Mouse (Mus musculus) kidney, postnatal 0 days (tissue): ENCODE measurements around the gene Prelp. TPM values are rescaled to one million over a fixed set of nuclear protein-coding genes. Genes with fewer than 3 reads are reported as not detected.
"Not testable (repeated sequence)": the region's sequence is repeated elsewhere in the genome, so short reads cannot be mapped to it uniquely, and the experiment has no call there.

Experiments
- ATAC-seq: fragments of 200-750 bp; cut with Nextera tagmentation; replicated peaks from 2 replicates; pipeline ENCODE4 v1.8.0; 2017; ENCODE audit warnings: low read depth, moderate number of reproducible peaks, moderate TSS enrichment, moderate library complexity; ENCODE audit not compliant: low FRiP score
- DNase-seq: peaks from one replicate; pipeline ENCODE4 v3.0.0-alpha.2; 2016; ENCODE audit warnings: low spot score
- H3K27ac ChIP-seq: fragments of 300-500 bp; sonication (generic); 2 replicates; pipeline ENCODE4 v1.5.1; 2014; ENCODE audit warnings: mild to moderate bottlenecking
- H3K27me3 ChIP-seq: fragments of 300-500 bp; sonication (generic); 2 replicates; pipeline ENCODE4 v1.6.1; 2014; ENCODE audit warnings: low read length, mixed read lengths; ENCODE audit not compliant: insufficient read depth
- H3K36me3 ChIP-seq: fragments of 300-500 bp; sonication (generic); 2 replicates; pipeline ENCODE4 v1.6.1; 2014; ENCODE audit warnings: low read length, mixed read lengths; ENCODE audit not compliant: insufficient read depth
- H3K4me1 ChIP-seq: fragments of 300-500 bp; sonication (generic); replicated peaks from 2 replicates; pipeline ENCODE4 v1.6.1; 2014; ENCODE audit warnings: antibody characterized with exemption, low read length, mixed read lengths; ENCODE audit not compliant: insufficient read depth
- H3K4me2 ChIP-seq: fragments of 300-500 bp; sonication (generic); 2 replicates; pipeline ENCODE4 v1.6.1; 2014; ENCODE audit warnings: mild to moderate bottlenecking, low read length, moderate library complexity, mixed read lengths
- H3K4me3 ChIP-seq: fragments of 300-500 bp; sonication (generic); replicated peaks from 2 replicates; pipeline ENCODE4 v1.5.1; 2014; ENCODE audit warnings: low read depth, low read length
- H3K9ac ChIP-seq: fragments of 300-500 bp; sonication (generic); 2 replicates; pipeline ENCODE4 v1.6.1; 2014; ENCODE audit warnings: low read depth, low read length
- H3K9me3 ChIP-seq: fragments of 300-500 bp; sonication (generic); replicated peaks from 2 replicates; pipeline ENCODE4 v1.6.1; 2016; ENCODE audit warnings: low read length, inconsistent platforms, mixed read lengths
- CTCF ChIP-seq: IDR thresholded peaks from 2 replicates; pipeline ENCODE4 v1.5.1; 2016; ENCODE audit warnings: antibody characterized with exemption, low read depth, mild to moderate bottlenecking, moderate library complexity
- WGBS: fragments of 180-500 bp; shearing (Covaris S2); extraction: QIAGEN DNeasy Blood & Tissue Kit; methylation state at CpG from one replicate; pipeline ENCODE4 v1.1.7; 2014; 5-methylcytosine and 5-hydroxymethylcytosine counted together
- polyA plus RNA-seq: library from polyadenylated mRNA; unstranded; fragments of >200 nt; fragmentation: Nextera tagmentation; extraction: Ambion mirVana; gene quantifications from 2 replicates; pipeline ENCODE4 v1.2.1, GENCODE M21; 2015

The Prelp gene
- polyA plus RNA-seq, 1 experiment from 2014 or later: 2.2 TPM

DNA sequence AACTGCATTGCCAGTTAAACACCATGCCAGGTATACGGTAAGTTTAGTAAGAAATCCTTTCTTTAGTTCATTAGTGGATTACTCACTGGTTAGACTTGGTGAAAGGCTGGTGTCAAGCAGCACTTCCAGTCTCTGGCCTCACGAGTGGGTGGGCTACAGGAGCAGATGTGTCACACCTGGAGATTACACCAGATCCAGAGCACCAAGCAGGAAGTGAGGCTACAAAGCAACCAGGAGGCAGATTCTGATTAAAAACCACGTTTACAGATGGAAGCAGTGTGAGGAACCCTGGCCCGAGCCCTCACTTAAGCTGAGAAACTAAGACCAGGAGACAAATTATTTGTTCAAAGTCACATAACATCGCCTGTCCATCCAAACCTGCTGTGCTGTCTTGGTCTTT is 43.5 kb upstream of the Prelp start:
- ATAC-seq: no peak
- H3K9ac ChIP-seq: 0 out of 2 replicates have a peak overlapping the region, but pooled peaks have one; percentile 0
- no peak overlapping the region for H3K4me3 ChIP-seq
- H3K4me2 ChIP-seq: no peak overlapping the region
- no peaks in the 10 kb centered on the region for H3K36me3 ChIP-seq
- peak overlapping the region; percentile 71 for H3K27ac ChIP-seq
- no peak for TF ChIP-seq CTCF
- no peaks in the 10 kb centered on the region for H3K27me3 ChIP-seq
- no peaks in the 10 kb centered on the region for H3K9me3 ChIP-seq
- DNase-seq: no peak
- peaks cover 30% of the 10 kb centered on the region for H3K4me1 ChIP-seq
- 62% methylated on average over 5 of the region's 5 CpGs for WGBS

DNA sequence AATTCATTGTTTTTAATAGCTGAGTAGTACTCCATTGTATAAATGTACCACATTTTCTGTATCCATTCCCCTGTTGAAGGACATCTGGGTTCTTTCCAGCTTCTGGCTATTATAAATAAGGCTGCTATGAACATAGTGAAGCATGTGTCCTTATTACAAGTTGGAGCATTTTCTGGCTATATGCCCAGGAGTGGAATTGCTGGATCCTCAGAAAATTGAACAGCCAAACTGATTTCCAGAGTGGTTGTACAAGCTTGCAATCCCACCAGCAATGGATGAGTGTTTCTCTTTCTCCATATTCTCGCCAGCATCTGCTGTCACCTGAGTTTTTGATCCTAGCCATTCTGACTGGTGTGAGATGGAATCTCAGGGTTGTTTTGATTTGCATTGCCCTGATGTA is 42.4 kb upstream of the Prelp start:
- not testable (repeated sequence) for H3K36me3 ChIP-seq, DNase-seq, H3K4me2 ChIP-seq, ATAC-seq, H3K4me3 ChIP-seq, H3K27ac ChIP-seq, H3K27me3 ChIP-seq, H3K9me3 ChIP-seq, H3K9ac ChIP-seq
- H3K4me1 ChIP-seq: peaks cover 27% of the 10 kb centered on the region
- 94% methylated on average over 1 of the region's 1 CpGs for WGBS

DNA sequence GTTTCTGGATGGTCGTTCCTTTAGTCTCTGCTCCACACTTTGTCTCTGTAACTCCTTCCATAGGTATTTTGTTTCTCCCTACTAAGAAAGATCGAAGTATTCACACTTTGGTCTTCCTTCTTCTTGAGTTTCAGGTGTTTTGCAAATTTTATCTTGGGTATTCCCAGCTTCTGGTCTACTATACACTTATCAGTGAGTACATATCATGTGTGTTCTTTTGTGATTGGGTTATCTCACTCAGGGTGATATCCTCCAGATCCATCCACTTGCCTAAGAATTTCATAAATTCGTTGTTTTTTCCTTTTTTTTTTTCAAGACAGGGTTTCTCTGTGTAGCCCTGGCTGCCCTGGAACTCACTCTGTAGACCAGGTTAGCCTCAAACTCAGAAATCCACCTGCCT is 41.9 kb upstream of the Prelp start:
- not testable (repeated sequence) for H3K27ac ChIP-seq

DNA sequence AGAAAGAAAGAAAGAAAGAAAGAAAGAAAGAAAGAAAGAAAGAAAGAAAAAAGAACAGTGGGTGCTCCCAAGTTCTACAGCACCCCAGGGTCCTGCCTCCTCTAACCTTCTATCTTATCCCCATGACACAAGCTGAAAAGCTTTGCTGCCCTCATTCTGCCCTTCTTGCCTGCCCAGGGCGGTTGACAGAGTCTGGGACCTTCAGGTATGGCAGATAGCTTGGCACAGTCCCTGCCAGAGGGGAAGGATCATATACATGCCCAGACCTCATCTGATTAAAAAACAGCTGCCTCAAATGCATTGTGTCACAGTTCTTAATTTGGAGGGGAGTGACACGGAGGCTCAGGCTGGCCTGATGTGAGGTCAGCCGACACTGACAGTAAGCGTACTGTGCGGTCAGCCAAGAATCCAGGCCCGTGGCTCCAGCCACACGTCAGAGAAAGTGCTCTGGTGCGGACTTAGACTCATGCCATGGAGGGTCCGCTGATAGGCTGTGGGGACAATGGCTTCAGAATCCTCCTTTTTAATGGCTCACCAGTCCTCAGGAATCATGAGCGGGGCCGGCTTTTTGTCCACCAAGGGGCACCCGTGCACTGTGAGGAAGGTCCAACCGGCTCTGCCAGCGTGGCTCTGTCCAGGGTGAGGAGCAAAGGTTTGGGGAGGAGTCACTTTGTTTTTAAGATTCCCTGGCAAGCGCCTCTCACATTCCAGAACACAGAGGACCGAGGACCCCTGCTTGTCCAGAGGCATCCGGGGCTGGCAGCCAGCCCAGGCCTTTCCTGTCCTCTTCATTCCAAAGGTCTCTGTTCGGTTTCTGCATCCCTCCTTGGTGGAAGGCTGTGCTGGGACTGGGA is 40.3 kb upstream of the Prelp start:
- TF ChIP-seq CTCF: peak; percentile 93
- Histone ChIP-seq H3K9me3 (no peaks in the 10 kb centered on the region), H3K4me2 (peak overlapping the region; percentile 37), H3K27ac (peak overlapping the region; percentile 55), H3K27me3 (no peaks in the 10 kb centered on the region), H3K4me3 (no peak overlapping the region), H3K4me1 (peaks cover 24% of the 10 kb centered on the region), H3K36me3 (no peaks in the 10 kb centered on the region), H3K9ac (peak overlapping the region; percentile 27; the same call in 1 of the 2 replicates)
- ATAC-seq (peak; percentile 91), DNase-seq (peak; percentile 97)
- 7% methylated on average over 18 of the region's 18 CpGs for whole genome bisulfite sequencing

More for the DNA sequence above, 41.9 kb upstream of the Prelp start:
- not testable (repeated sequence) for ATAC-seq, DNase-seq, H3K4me3 ChIP-seq, H3K9ac ChIP-seq, H3K27me3 ChIP-seq, H3K36me3 ChIP-seq, H3K4me2 ChIP-seq, H3K9me3 ChIP-seq
- H3K4me1 ChIP-seq: peaks cover 24% of the 10 kb centered on the region
- WGBS: 90% methylated on average over 3 of the region's 3 CpGs

DNA sequence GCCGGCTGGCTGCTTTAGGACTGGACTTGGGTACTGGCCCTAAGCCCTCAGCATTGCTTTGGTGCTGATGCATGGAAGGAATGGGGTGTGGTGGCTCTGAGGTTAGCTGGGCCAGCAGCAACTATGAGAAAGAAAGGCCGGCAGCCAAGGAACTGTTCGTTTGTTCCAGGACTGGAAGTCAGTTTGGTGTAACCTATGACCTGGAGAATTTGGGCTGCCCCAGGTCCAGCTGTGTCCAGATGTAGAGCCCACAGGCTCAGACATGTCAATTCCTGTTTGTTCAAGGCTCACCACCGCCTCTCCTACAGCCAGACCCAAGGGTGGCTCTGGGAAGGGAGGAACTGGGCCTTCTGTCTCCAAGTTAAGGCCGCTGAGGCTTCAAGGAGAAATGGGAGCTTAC is 38.3 kb upstream of the Prelp start:
- Histone ChIP-seq H3K9me3 (no peaks in the 10 kb centered on the region), H3K4me2 (no peak overlapping the region), H3K4me1 (peaks cover 9% of the 10 kb centered on the region), H3K9ac (no peak overlapping the region), H3K27me3 (no peaks in the 10 kb centered on the region), H3K4me3 (no peak overlapping the region), H3K27ac (peak overlapping the region; percentile 48), H3K36me3 (no peaks in the 10 kb centered on the region)
- DNase-seq (peak; percentile 47), ATAC-seq (no peak)
- TF ChIP-seq CTCF: no peak
- WGBS: 55% methylated on average over 5 of the region's 5 CpGs

DNA sequence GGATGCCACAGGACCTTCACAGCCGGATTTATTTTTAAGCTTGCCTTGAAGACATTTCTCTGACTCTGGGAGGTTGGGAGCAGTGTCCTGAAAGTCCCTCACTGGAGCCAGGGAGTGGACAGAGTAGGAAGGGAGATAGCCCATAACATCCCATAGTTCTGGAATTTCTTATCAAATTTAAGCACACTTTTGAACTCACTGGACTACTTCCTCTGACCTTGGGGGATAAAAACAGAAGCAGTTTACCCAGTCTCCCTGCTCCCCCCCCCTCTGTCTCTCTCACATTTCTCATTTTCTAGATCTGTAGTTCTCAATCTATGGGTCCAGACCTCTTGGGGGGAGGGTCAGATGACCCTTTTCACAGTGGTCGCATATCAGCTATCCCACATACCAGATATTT is 32.8 kb upstream of the Prelp start:
- no peaks in the 10 kb centered on the region for H3K36me3 ChIP-seq
- WGBS: 43% methylated on average over 2 of the region's 2 CpGs
- no peak for TF ChIP-seq CTCF
- ATAC-seq (no peak), DNase-seq (no peak)
- no peaks in the 10 kb centered on the region for H3K27me3 ChIP-seq
- H3K9ac ChIP-seq: no peak overlapping the region
- no peaks in the 10 kb centered on the region for H3K9me3 ChIP-seq
- H3K4me1 ChIP-seq: no peaks in the 10 kb centered on the region; the same call in 1 of the 2 replicates
- no peak overlapping the region for H3K4me2 ChIP-seq
- H3K27ac ChIP-seq: no peak overlapping the region
- no peak overlapping the region for H3K4me3 ChIP-seq
